Mouse (Mus musculus): ENCODE results near the gene Arap2.

DNA sequence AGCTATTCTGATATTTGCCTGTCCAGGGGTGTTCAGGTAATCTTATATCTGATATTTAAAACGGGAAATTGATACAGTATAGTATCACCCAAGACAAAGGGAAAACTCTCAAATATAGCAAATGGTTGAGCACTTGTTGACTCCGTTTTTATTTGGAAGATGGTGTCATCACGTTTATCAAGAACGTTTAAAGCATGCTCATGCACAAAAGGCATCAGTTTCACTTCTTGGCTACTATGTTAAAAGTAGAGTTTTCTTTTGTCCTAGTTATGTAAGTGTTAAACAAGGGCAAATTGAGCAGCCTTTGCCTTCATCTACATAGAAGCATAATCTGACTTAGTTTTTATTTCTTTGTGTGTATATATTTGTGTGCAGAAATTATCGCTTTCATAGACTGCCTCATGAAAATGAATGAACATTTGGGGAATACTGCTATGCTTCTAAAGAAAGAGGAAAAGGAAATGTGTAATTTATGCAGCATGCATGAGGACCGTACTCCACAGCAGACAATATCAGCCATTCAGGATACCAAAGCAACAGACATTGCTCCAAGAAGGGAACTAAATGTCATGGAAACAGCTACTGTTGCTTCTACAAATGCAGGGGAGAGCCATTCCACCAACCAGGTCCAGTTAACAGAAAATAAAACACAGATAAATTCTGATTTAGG is 47.6 kb upstream of the Arap2 start, which contains the start of gene Dthd1:
- TF ChIP-seq CTCF (IDR thresholded peaks at IDR 0.05) (no peak), POLR2A (IDR thresholded peaks at IDR 0.05; ENCODE audit: insufficient read depth, low read depth, low read length) (no peak)

All from heart, adult 2 months (tissue).